Mouse (Mus musculus): ENCODE measurements around the gene Cd200.

GRCm38 (mm10) chr16:45378147-45378943 is 30.5 kb downstream of the Cd200 start:
- TF ChIP-seq POLR2A (IDR thresholded peaks at IDR 0.05; ENCODE audit: insufficient read depth, low read length) = no peak
- TF ChIP-seq CTCF (IDR thresholded peaks at IDR 0.05; ENCODE audit: low read depth, low read length) = no peak
- no peak for TF ChIP-seq EP300 (IDR thresholded peaks at IDR 0.05; ENCODE audit: insufficient read depth, low read depth, low read length)
